Mouse (Mus musculus): ENCODE results near the gene Ccdc86. TPM values are rescaled to one million over a fixed set of nuclear protein-coding genes. Genes with fewer than 3 reads are reported as not detected.

Ccdc86 gene
- polyA plus RNA-seq, 1 experiment from 2014 or later = 11.6 TPM

GRCm38 (mm10) chr19:10959978-10960346, 10.9 kb upstream of the Ccdc86 start:
- Histone ChIP-seq H3K4me3 (replicated peaks; ENCODE audit: low read length) (no peak overlapping the region), H3K9me3 (ENCODE audit: control insufficient read depth, low read length) (no peaks in the 10 kb centered on the region), H3K4me1 (replicated peaks; ENCODE audit: control insufficient read depth, insufficient read depth, low read length) (0 out of 2 replicates have a peak, but pooled peaks cover 2% of the 10 kb centered on the region), H3K27me3 (ENCODE audit: control insufficient read depth, insufficient read depth, low read length) (no peaks in the 10 kb centered on the region), H3K27ac (no peak overlapping the region), H3K4me2 (replicated peaks) (peak overlapping the region; percentile 28), H3K36me3 (replicated peaks; ENCODE audit: control insufficient read depth, insufficient read depth) (no peaks in the 10 kb centered on the region), H3K9ac (peak overlapping the region; percentile 26; the same call in 1 of the 2 replicates)
- ATAC-seq (ENCODE audit: low FRiP score) = peak; percentile 9; the same call in 1 of the 2 replicates
- DNase-seq (ENCODE audit: low spot score) = no peak
- 36% methylated on average over 12 of the region's 12 CpGs for WGBS

GRCm38 (mm10) chr19:10959085-10959977, 10.3 kb upstream of the Ccdc86 start:
- DNase-seq (ENCODE audit: low spot score) (peak; percentile 90), ATAC-seq (ENCODE audit: low FRiP score) (peak; percentile 79; the same call in 1 of the 2 replicates)
- no peaks in the 10 kb centered on the region for H3K27me3 ChIP-seq (ENCODE audit: control insufficient read depth, insufficient read depth, low read length)
- H3K4me3 ChIP-seq (replicated peaks; ENCODE audit: low read length) = no peak overlapping the region
- H3K9me3 ChIP-seq (ENCODE audit: control insufficient read depth, low read length) = no peaks in the 10 kb centered on the region
- 35% methylated on average over 11 of the region's 11 CpGs for whole genome bisulfite sequencing
- H3K9ac ChIP-seq = peak overlapping the region; percentile 26; the same call in 1 of the 2 replicates
- H3K27ac ChIP-seq = no peak overlapping the region
- no peaks in the 10 kb centered on the region for H3K36me3 ChIP-seq (replicated peaks; ENCODE audit: control insufficient read depth, insufficient read depth)
- 0 out of 2 replicates have a peak, but pooled peaks cover 2% of the 10 kb centered on the region for H3K4me1 ChIP-seq (replicated peaks; ENCODE audit: control insufficient read depth, insufficient read depth, low read length)
- H3K4me2 ChIP-seq (replicated peaks) = peak overlapping the region; percentile 28

GRCm38 (mm10) chr19:10952021-10952939, 3.2 kb upstream of the Ccdc86 start:
- Histone ChIP-seq H3K9ac (no peak overlapping the region), H3K4me1 (replicated peaks; ENCODE audit: control insufficient read depth, insufficient read depth, low read length) (peaks cover 19% of the 10 kb centered on the region), H3K4me2 (replicated peaks) (no peak overlapping the region), H3K27me3 (ENCODE audit: control insufficient read depth, insufficient read depth, low read length) (no peaks in the 10 kb centered on the region), H3K4me3 (replicated peaks; ENCODE audit: low read length) (no peak overlapping the region), H3K36me3 (replicated peaks; ENCODE audit: control insufficient read depth, insufficient read depth) (no peaks in the 10 kb centered on the region), H3K27ac (peak overlapping the region; percentile 51; the same call in 1 of the 2 replicates), H3K9me3 (ENCODE audit: control insufficient read depth, low read length) (no peaks in the 10 kb centered on the region)
- WGBS = 64% methylated on average over 11 of the region's 11 CpGs
- ATAC-seq (ENCODE audit: low FRiP score) = no peak
- DNase-seq (ENCODE audit: low spot score) = no peak

GRCm38 (mm10) chr19:10949558-10949957, 492 bp upstream of the Ccdc86 start:
- DNase-seq (ENCODE audit: low spot score) (no peak), ATAC-seq (ENCODE audit: low FRiP score) (no peak; the same call in 1 of the 2 replicates)
- 28% methylated on average over 9 of the region's 9 CpGs for WGBS

GRCm38 (mm10) chr19:10948416-10948815, 650 bp downstream of the Ccdc86 start:
- no peaks in the 10 kb centered on the region for H3K9me3 ChIP-seq (ENCODE audit: control insufficient read depth, low read length)
- peak overlapping the region; percentile 64 for H3K4me3 ChIP-seq (replicated peaks; ENCODE audit: low read length)
- peak overlapping the region; percentile 100 for H3K4me2 ChIP-seq (replicated peaks)
- no peak for ATAC-seq (ENCODE audit: low FRiP score)
- peaks cover 20% of the 10 kb centered on the region for H3K36me3 ChIP-seq (replicated peaks; ENCODE audit: control insufficient read depth, insufficient read depth)
- no peak for DNase-seq (ENCODE audit: low spot score)
- H3K9ac ChIP-seq = peak overlapping the region; percentile 77
- under 1% methylated on average over 20 of the region's 20 CpGs for WGBS
- peaks cover 26% of the 10 kb centered on the region for H3K4me1 ChIP-seq (replicated peaks; ENCODE audit: control insufficient read depth, insufficient read depth, low read length)
- H3K27ac ChIP-seq = no peak overlapping the region
- H3K27me3 ChIP-seq (ENCODE audit: control insufficient read depth, insufficient read depth, low read length) = no peaks in the 10 kb centered on the region

More at GRCm38 (mm10) chr19:10949558-10949957, 492 bp upstream of the Ccdc86 start:
- Histone ChIP-seq H3K4me3 (replicated peaks; ENCODE audit: low read length) (peak overlapping the region; percentile 64), H3K9ac (peak overlapping the region; percentile 32; the same call in 1 of the 2 replicates), H3K36me3 (replicated peaks; ENCODE audit: control insufficient read depth, insufficient read depth) (peaks cover 9% of the 10 kb centered on the region), H3K27me3 (ENCODE audit: control insufficient read depth, insufficient read depth, low read length) (no peaks in the 10 kb centered on the region), H3K9me3 (ENCODE audit: control insufficient read depth, low read length) (no peaks in the 10 kb centered on the region), H3K27ac (peak overlapping the region; percentile 40; the same call in 1 of the 2 replicates), H3K4me2 (replicated peaks) (peak overlapping the region; percentile 100), H3K4me1 (replicated peaks; ENCODE audit: control insufficient read depth, insufficient read depth, low read length) (peaks cover 26% of the 10 kb centered on the region)

GRCm38 (mm10) chr19:10947219-10947618, 1.8 kb downstream of the Ccdc86 start:
- 92% methylated on average over 5 of the region's 5 CpGs for WGBS
- peaks cover 31% of the 10 kb centered on the region for H3K36me3 ChIP-seq (replicated peaks; ENCODE audit: control insufficient read depth, insufficient read depth)
- H3K4me2 ChIP-seq (replicated peaks) = peak overlapping the region; percentile 100
- DNase-seq (ENCODE audit: low spot score) (no peak), ATAC-seq (ENCODE audit: low FRiP score) (no peak)
- no peak overlapping the region for H3K27ac ChIP-seq
- H3K4me1 ChIP-seq (replicated peaks; ENCODE audit: control insufficient read depth, insufficient read depth, low read length) = peaks cover 26% of the 10 kb centered on the region
- peak overlapping the region; percentile 64; the same call in 1 of the 2 replicates for H3K4me3 ChIP-seq (replicated peaks; ENCODE audit: low read length)
- no peaks in the 10 kb centered on the region for H3K9me3 ChIP-seq (ENCODE audit: control insufficient read depth, low read length)
- peak overlapping the region; percentile 77; the same call in 1 of the 2 replicates for H3K9ac ChIP-seq
- no peaks in the 10 kb centered on the region for H3K27me3 ChIP-seq (ENCODE audit: control insufficient read depth, insufficient read depth, low read length)

GRCm38 (mm10) chr19:10946506-10946905, 2.6 kb downstream of the Ccdc86 start:
- WGBS = 89% methylated on average over 3 of the region's 3 CpGs
- no peak overlapping the region for H3K4me3 ChIP-seq (replicated peaks; ENCODE audit: low read length)
- ATAC-seq (ENCODE audit: low FRiP score) (no peak), DNase-seq (ENCODE audit: low spot score) (no peak)
- peak overlapping the region; percentile 77 for H3K9ac ChIP-seq
- no peak overlapping the region for H3K27ac ChIP-seq
- peaks cover 38% of the 10 kb centered on the region for H3K36me3 ChIP-seq (replicated peaks; ENCODE audit: control insufficient read depth, insufficient read depth)
- H3K4me1 ChIP-seq (replicated peaks; ENCODE audit: control insufficient read depth, insufficient read depth, low read length) = peaks cover 24% of the 10 kb centered on the region
- H3K4me2 ChIP-seq (replicated peaks) = no peak overlapping the region
- H3K27me3 ChIP-seq (ENCODE audit: control insufficient read depth, insufficient read depth, low read length) = no peaks in the 10 kb centered on the region
- no peaks in the 10 kb centered on the region for H3K9me3 ChIP-seq (ENCODE audit: control insufficient read depth, low read length)

- Histone ChIP-seq H3K4me2 (replicated peaks) (no peak overlapping the region), H3K36me3 (replicated peaks; ENCODE audit: control insufficient read depth, insufficient read depth) (peaks cover 38% of the 10 kb centered on the region), H3K4me1 (replicated peaks; ENCODE audit: control insufficient read depth, insufficient read depth, low read length) (peaks cover 30% of the 10 kb centered on the region), H3K9me3 (ENCODE audit: control insufficient read depth, low read length) (no peaks in the 10 kb centered on the region), H3K27ac (no peak overlapping the region), H3K4me3 (replicated peaks; ENCODE audit: low read length) (no peak overlapping the region), H3K9ac (no peak overlapping the region), H3K27me3 (ENCODE audit: control insufficient read depth, insufficient read depth, low read length) (no peaks in the 10 kb centered on the region)
- WGBS = 96% methylated on average over 3 of the region's 3 CpGs
- DNase-seq (ENCODE audit: low spot score) (no peak), ATAC-seq (ENCODE audit: low FRiP score) (no peak)
Measured at GRCm38 (mm10) chr19:10943955-10944354, 5.1 kb downstream of the Ccdc86 start.
